Mouse (Mus musculus) forebrain, embryonic 11.5 days (tissue): ENCODE results near the gene P4ha1. TPM values are rescaled to one million over a fixed set of nuclear protein-coding genes. Genes with fewer than 3 reads are reported as not detected.

Source experiments
- ATAC-seq: fragments of 200-750 bp; cut with Nextera tagmentation; replicated peaks from 2 replicates; pipeline ENCODE4 v1.8.0; 2017; ENCODE audit warnings: moderate TSS enrichment; ENCODE audit not compliant: low FRiP score
- DNase-seq: peaks from one replicate; pipeline ENCODE4 v3.0.0-alpha.2; 2017; ENCODE audit warnings: low spot score
- H3K27ac ChIP-seq: fragments of 300-500 bp; sonication (generic); 2 replicates; pipeline ENCODE4 v1.5.1; 2014; ENCODE audit warnings: low read depth, low read length
- H3K27me3 ChIP-seq: fragments of 300-500 bp; sonication (generic); 2 replicates; pipeline ENCODE4 v1.6.1; 2014; ENCODE audit warnings: mild to moderate bottlenecking, low read length, mixed read lengths; ENCODE audit not compliant: control insufficient read depth, insufficient read depth
- H3K36me3 ChIP-seq: fragments of 300-500 bp; sonication (generic); 2 replicates; pipeline ENCODE4 v1.6.1; 2014; ENCODE audit warnings: mild to moderate bottlenecking, low read length, moderate library complexity, mixed read lengths; ENCODE audit not compliant: control insufficient read depth, insufficient read depth
- H3K4me1 ChIP-seq: fragments of 300-500 bp; sonication (generic); replicated peaks from 2 replicates; pipeline ENCODE4 v1.6.1; 2014; ENCODE audit warnings: low read length, mixed read lengths; ENCODE audit not compliant: control insufficient read depth, insufficient read depth
- H3K4me2 ChIP-seq: fragments of 300-500 bp; sonication (generic); 2 replicates; pipeline ENCODE4 v1.6.1; 2014; ENCODE audit warnings: low read depth, mild to moderate bottlenecking, low read length, moderate library complexity, mixed read lengths; ENCODE audit not compliant: severe bottlenecking
- H3K4me3 ChIP-seq: fragments of 300-500 bp; sonication (generic); 2 replicates; pipeline ENCODE4 v1.5.1; 2014; ENCODE audit warnings: low read depth, low read length
- H3K9ac ChIP-seq: fragments of 300-500 bp; sonication (generic); 2 replicates; pipeline ENCODE4 v1.6.1; 2014; ENCODE audit warnings: low read length
- H3K9me3 ChIP-seq: fragments of 300-500 bp; sonication (generic); 2 replicates; pipeline ENCODE4 v1.6.1; 2016; ENCODE audit warnings: low read length, mixed read lengths; ENCODE audit not compliant: control insufficient read depth
- WGBS: fragments of 180-500 bp; shearing (Covaris S2); extraction: QIAGEN DNeasy Blood & Tissue Kit; methylation state at CpG from one replicate; pipeline ENCODE4 v1.1.7; 2014; 5-methylcytosine and 5-hydroxymethylcytosine counted together
- polyA plus RNA-seq: library from polyadenylated mRNA; unstranded; fragments of >200 nt; fragmentation: Nextera tagmentation; extraction: Ambion mirVana; gene quantifications from 2 replicates; pipeline ENCODE4 v1.2.1, GENCODE M21; 2014

The P4ha1 gene
- 40.6 and 46.1 TPM in 2 replicates for polyA plus RNA-seq

DNA sequence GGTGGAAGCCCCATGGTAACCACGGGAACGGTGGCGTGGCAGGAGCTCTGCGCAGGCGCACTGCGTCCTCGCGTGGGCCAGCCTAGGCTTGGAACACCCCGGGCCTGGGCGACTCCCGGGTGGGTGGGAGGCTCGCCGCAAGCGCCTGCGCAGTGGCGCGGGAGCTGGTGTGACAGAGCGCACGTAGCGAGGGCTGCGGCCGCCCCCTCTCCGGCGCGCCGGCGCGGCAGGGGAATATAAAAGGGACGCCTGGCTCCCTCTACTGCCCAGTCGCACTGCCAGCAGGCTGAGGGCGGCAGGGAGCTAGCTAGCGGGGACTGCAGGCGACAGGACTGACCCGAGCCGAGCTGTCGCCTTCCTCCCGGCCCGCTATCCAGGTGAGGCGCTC lies at the start of gene P4ha1:
Gene P4ha1, plus strand, starts transcription at position 197 of the 388 bp plus-strand sequence.
- H3K36me3 ChIP-seq, result no peaks in the 10 kb centered on the region
- ATAC-seq, result peak; percentile 99
- 0% methylated on average over 34 of the region's 39 CpGs for WGBS
- peak within 1 kb of the TSS; percentile 88 for H3K27ac ChIP-seq
- peak within 1 kb of the TSS; percentile 89 for H3K9ac ChIP-seq
- H3K4me2 ChIP-seq, result peak within 1 kb of the TSS; percentile 88
- no peaks in the 10 kb centered on the region for H3K27me3 ChIP-seq
- H3K4me1 ChIP-seq, result peaks cover 2% of the 10 kb centered on the region; the same call in 1 of the 2 replicates
- no peaks in the 10 kb centered on the region for H3K9me3 ChIP-seq
- DNase-seq, result peak; percentile 100
- peak within 1 kb of the TSS; percentile 82 for H3K4me3 ChIP-seq

- no peak for ATAC-seq
- H3K9me3 ChIP-seq, result no peaks in the 10 kb centered on the region
- no peak overlapping the region for H3K4me2 ChIP-seq
- H3K27ac ChIP-seq, result no peak overlapping the region
- H3K4me1 ChIP-seq, result no peaks in the 10 kb centered on the region
- H3K9ac ChIP-seq, result no peak overlapping the region
- WGBS, result 86% methylated on average over 5 of the region's 5 CpGs
- no peak for DNase-seq
- no peaks in the 10 kb centered on the region for H3K27me3 ChIP-seq
- no peak overlapping the region for H3K4me3 ChIP-seq
- H3K36me3 ChIP-seq, result no peaks in the 10 kb centered on the region
These were observed 47.4 kb upstream of the P4ha1 start for GRCm38 (mm10) chr10:59275745-59276144.

DNA sequence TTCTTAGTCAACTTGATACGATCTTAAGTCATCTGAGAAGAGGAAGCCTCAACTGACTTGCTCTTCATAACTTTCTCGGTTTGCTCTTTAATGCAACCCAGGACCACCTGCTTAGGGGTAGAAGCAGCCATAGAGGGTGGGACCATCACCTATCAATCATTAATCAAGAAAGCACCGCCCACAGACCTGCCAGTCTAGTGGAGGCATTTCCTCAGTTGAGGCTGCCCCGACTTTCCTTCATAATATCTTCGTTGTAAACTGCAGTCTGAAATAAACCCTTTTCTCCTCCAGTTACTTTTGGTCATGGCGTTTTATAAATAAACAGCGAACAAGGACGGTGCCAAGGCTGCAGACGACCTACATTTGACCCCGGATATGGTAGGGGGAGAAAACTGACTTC lies 46.0 kb upstream of the P4ha1 start:
- Histone ChIP-seq H3K27ac (no peak overlapping the region), H3K4me1 (no peaks in the 10 kb centered on the region), H3K9me3 (no peaks in the 10 kb centered on the region), H3K4me3 (no peak overlapping the region), H3K27me3 (no peaks in the 10 kb centered on the region), H3K36me3 (no peaks in the 10 kb centered on the region), H3K9ac (no peak overlapping the region), H3K4me2 (no peak overlapping the region)
- 73% methylated on average over 10 of the region's 10 CpGs for WGBS
- DNase-seq (no peak), ATAC-seq (no peak)

DNA sequence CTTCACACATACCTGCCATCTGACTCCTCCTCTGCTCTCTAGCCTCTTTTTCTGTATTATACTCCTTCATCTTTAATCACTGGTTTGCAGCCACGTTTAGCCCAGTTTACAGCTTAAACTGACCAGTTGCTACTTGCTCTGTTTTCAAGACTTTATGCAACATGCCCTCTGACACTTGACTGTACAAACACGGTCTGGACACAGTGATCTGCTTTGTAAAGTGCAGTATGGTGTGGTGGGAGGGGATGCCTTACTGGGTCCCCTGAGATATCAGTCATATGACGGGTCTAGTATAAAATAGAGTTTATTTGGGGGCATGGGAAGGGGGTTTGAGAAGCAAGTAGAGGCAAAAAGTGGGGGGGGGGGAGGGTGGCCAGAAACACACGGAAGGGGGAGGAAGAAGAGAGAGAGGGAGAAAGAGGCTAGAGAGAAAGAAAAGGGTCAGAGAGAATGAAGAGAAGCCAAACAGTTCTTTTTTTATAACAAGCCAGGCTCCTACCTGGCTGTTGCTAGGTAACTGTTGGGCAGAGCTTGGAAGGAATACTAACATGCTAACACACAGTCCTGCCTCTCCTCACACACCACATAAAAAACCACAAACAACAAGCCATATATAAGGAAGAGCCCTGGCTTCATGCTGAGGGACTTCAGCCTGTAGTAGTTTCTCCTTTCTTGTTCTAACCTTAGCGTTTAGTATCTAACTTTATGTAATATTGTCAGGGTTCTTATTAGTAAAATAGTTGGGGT lies 45.2 kb upstream of the P4ha1 start:
- Histone ChIP-seq H3K27me3 (no peaks in the 10 kb centered on the region), H3K4me1 (no peaks in the 10 kb centered on the region), H3K4me2 (no peak overlapping the region), H3K4me3 (no peak overlapping the region), H3K27ac (no peak overlapping the region), H3K9ac (no peak overlapping the region), H3K36me3 (no peaks in the 10 kb centered on the region), H3K9me3 (no peaks in the 10 kb centered on the region)
- no peak for ATAC-seq
- no peak for DNase-seq
- 65% methylated on average over 5 of the region's 5 CpGs for WGBS

DNA sequence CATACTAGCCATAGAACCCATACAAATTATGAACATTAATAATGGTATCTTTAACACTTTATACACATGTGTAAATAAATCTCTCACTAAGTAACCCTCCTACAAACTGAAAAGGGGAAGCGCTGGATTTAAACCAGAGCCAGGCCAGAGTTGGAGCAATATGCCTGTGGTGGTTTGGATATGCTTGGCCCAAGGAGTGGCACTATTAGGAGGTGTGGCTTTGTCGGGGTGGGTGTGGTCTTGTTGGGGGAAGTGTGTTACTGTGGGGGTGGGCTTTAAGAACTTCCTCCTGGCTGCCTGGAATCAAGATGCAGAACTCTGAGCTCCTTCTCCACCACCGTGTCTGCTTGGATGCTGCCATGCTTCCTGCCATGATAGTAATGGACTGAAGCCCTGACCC lies 39.9 kb upstream of the P4ha1 start:
- ATAC-seq (no peak), DNase-seq (no peak)
- no peak overlapping the region for H3K27ac ChIP-seq
- no peak overlapping the region for H3K4me3 ChIP-seq
- no peaks in the 10 kb centered on the region for H3K4me1 ChIP-seq
- no peaks in the 10 kb centered on the region for H3K9me3 ChIP-seq
- no peaks in the 10 kb centered on the region for H3K27me3 ChIP-seq
- H3K4me2 ChIP-seq, result no peak overlapping the region
- no peak overlapping the region for H3K9ac ChIP-seq
- 87% methylated on average over 3 of the region's 3 CpGs for WGBS
- no peaks in the 10 kb centered on the region for H3K36me3 ChIP-seq

GRCm38 (mm10) chr10:59283749-59284148 lies 39.3 kb upstream of the P4ha1 start:
- Histone ChIP-seq H3K9me3 (no peaks in the 10 kb centered on the region), H3K27me3 (no peaks in the 10 kb centered on the region)
- 65% methylated on average over 1 of the region's 1 CpGs for WGBS

DNA sequence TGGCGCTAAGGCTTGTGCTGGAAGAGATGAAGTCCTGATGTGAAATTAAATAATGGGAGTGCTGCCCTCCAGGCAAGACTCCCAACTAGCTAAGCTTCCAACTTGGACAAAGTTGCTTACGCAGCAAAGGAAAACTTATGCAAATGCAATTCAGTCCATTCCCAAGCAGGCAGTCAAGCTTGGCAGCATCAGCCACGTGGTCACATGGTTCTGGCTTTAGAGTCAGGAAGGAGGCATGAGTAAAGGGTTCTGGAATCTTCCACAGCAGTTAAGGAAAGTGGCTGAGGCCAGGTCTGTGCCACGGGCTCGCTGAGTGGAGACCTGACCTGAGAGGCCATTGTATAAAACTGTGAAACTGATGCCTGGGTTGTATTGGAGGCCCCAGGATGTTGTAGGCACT lies 37.6 kb upstream of the P4ha1 start:
- no peak for ATAC-seq
- H3K4me1 ChIP-seq, result no peaks in the 10 kb centered on the region
- WGBS, result 74% methylated on average over 5 of the region's 5 CpGs
- H3K27ac ChIP-seq, result no peak overlapping the region
- no peak overlapping the region for H3K4me2 ChIP-seq
- no peaks in the 10 kb centered on the region for H3K27me3 ChIP-seq
- DNase-seq, result no peak
- H3K36me3 ChIP-seq, result no peaks in the 10 kb centered on the region
- no peak overlapping the region for H3K4me3 ChIP-seq
- H3K9ac ChIP-seq, result no peak overlapping the region
- no peaks in the 10 kb centered on the region for H3K9me3 ChIP-seq

More at GRCm38 (mm10) chr10:59283749-59284148, 39.3 kb upstream of the P4ha1 start:
- DNase-seq, result no peak
- Histone ChIP-seq H3K4me3 (no peak overlapping the region), H3K27ac (no peak overlapping the region), H3K4me1 (no peaks in the 10 kb centered on the region), H3K9ac (no peak overlapping the region), H3K36me3 (no peaks in the 10 kb centered on the region), H3K4me2 (no peak overlapping the region)
- ATAC-seq, result no peak

DNA sequence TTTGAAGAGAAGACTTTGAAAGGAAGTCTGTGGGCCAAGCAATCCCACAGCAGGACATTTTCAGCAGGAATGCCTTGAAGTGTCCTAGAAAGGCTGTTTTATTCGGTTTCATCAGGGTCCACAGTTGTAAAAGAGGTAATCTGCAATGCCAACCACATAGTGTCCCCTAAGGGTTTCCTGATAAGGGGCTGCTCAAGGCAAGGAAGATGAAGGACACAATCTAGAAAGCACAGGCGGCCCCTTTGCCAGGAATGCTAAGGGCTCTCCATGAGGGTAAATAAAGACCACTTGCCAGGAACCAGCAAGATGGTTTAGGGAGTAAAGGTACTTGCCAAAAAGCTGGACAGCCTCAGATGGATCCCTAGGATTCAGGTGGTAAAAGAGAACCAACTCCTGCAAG lies 35.8 kb upstream of the P4ha1 start:
- no peak for ATAC-seq
- Histone ChIP-seq H3K27ac (no peak overlapping the region), H3K9me3 (no peaks in the 10 kb centered on the region), H3K36me3 (no peaks in the 10 kb centered on the region), H3K27me3 (no peaks in the 10 kb centered on the region), H3K4me1 (no peaks in the 10 kb centered on the region), H3K9ac (no peak overlapping the region), H3K4me3 (no peak overlapping the region), H3K4me2 (no peak overlapping the region)
- no peak for DNase-seq
- WGBS, result 74% methylated on average over 2 of the region's 2 CpGs

DNA sequence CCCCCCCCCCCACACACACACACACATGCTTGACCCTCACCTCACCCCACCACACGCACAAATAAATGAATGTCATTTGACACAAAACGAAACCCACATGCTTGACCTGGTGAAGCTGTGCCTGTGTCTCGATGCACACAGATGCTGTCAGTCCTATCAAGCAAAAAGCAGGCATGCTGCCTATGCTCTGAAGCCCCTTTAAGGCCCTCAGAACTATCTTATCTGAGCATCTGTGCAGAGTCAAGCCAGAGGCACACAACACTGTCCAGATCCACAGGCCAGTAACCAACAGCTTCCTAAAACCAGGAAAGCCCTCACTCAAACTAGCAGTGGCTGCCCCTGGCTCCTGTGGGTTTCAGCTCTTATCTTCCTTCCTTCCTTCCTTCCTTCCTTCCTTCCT lies 35.4 kb upstream of the P4ha1 start:
- Histone ChIP-seq H3K9me3 (no peaks in the 10 kb centered on the region), H3K4me1 (no peaks in the 10 kb centered on the region), H3K4me3 (no peak overlapping the region), H3K36me3 (no peaks in the 10 kb centered on the region), H3K9ac (no peak overlapping the region), H3K4me2 (no peak overlapping the region), H3K27me3 (no peaks in the 10 kb centered on the region), H3K27ac (no peak overlapping the region)
- ATAC-seq (no peak), DNase-seq (no peak)
- whole genome bisulfite sequencing, result 65% methylated on average over 3 of the region's 3 CpGs
